Mouse (Mus musculus) thymus, adult 2 months (tissue): ENCODE results near the gene Ptprg. TPM values are rescaled to one million over a fixed set of nuclear protein-coding genes. Genes with fewer than 3 reads are reported as not detected.

Experiments used
- DNase-seq: peaks from one replicate; pipeline ENCODE4 v3.0.0; 2021
- H3K27ac ChIP-seq: fragments of 200-500 bp; 2 replicates; pipeline ENCODE4 v1.5.1; 2012; ENCODE audit warnings: low read length, control low read depth; ENCODE audit not compliant: control insufficient read depth, insufficient read depth
- H3K27me3 ChIP-seq: fragments of 200-500 bp; 2 replicates; pipeline ENCODE4 v1.6.1; 2012; ENCODE audit warnings: mild to moderate bottlenecking, low read length, moderate library complexity, mixed read lengths; ENCODE audit not compliant: control insufficient read depth, insufficient read depth
- H3K36me3 ChIP-seq: fragments of 200-500 bp; 2 replicates; pipeline ENCODE4 v1.6.1; 2012; ENCODE audit warnings: mild to moderate bottlenecking, low read length, moderate library complexity; ENCODE audit not compliant: control insufficient read depth, insufficient read depth
- H3K4me1 ChIP-seq: fragments of 200-500 bp; replicated peaks from 2 replicates; pipeline ENCODE4 v1.6.1; 2012; ENCODE audit warnings: low read length; ENCODE audit not compliant: control insufficient read depth, insufficient read depth
- H3K4me3 ChIP-seq: fragments of 200-500 bp; 2 replicates; pipeline ENCODE4 v1.5.1; 2012; ENCODE audit warnings: mild to moderate bottlenecking, low read length, control low read depth, moderate library complexity; ENCODE audit not compliant: control insufficient read depth, insufficient read depth
- CTCF ChIP-seq: fragments of 200-500 bp; IDR thresholded peaks from 2 replicates; pipeline ENCODE4 v1.5.1; 2012; ENCODE audit warnings: mild to moderate bottlenecking, control low read depth, low read length, moderate library complexity, borderline replicate concordance; ENCODE audit not compliant: control insufficient read depth, poor library complexity, insufficient read depth; ENCODE audit errors: extremely low read depth
- POLR2A ChIP-seq: fragments of 200-500 bp; IDR thresholded peaks from 2 replicates; pipeline ENCODE4 v1.6.1; 2012; ENCODE audit warnings: mild to moderate bottlenecking, low read length, control low read depth, moderate library complexity; ENCODE audit not compliant: control insufficient read depth, poor library complexity, insufficient read depth; ENCODE audit errors: extremely low read depth
- WGBS: fragments of 180-500 bp; shearing (Covaris S2); methylation state at CpG from one replicate; pipeline ENCODE4 v1.1.7; 2018; 5-methylcytosine and 5-hydroxymethylcytosine counted together
- polyA plus RNA-seq: library from polyadenylated mRNA; depleted of rRNA; stranded (reverse); fragments of >200 nt; gene quantifications from 2 replicates; pipeline ENCODE4 v1.2.3, GENCODE M21; 2012

Ptprg gene
- polyA plus RNA-seq, 1 experiment = 12.3 TPM

GRCm38 (mm10) chr14:11743726-11744125 is 190.4 kb downstream of the Ptprg start:
- H3K4me1 ChIP-seq = no peaks in the 10 kb centered on the region
- H3K4me3 ChIP-seq = no peak overlapping the region
- TF ChIP-seq CTCF (no peak), POLR2A (no peak)
- no peaks in the 10 kb centered on the region for H3K27me3 ChIP-seq
- no peaks in the 10 kb centered on the region for H3K36me3 ChIP-seq
- WGBS = 89% methylated on average over 1 of the region's 1 CpGs
- no peak overlapping the region for H3K27ac ChIP-seq
- no peak for DNase-seq

- no peaks in the 10 kb centered on the region for H3K4me1 ChIP-seq
- no peak for DNase-seq
- no peaks in the 10 kb centered on the region for H3K36me3 ChIP-seq
- no peaks in the 10 kb centered on the region for H3K27me3 ChIP-seq
- H3K27ac ChIP-seq = no peak overlapping the region
- no peak overlapping the region for H3K4me3 ChIP-seq
- WGBS = 96% methylated on average over 8 of the region's 8 CpGs
- TF ChIP-seq CTCF = no peak
- TF ChIP-seq POLR2A = no peak
These were observed 199.3 kb downstream of the Ptprg start for GRCm38 (mm10) chr14:11752678-11753077.

GRCm38 (mm10) chr14:11754656-11755055 is 201.3 kb downstream of the Ptprg start:
- no peak for TF ChIP-seq CTCF
- no peak for TF ChIP-seq POLR2A
- no peaks in the 10 kb centered on the region for H3K27me3 ChIP-seq
- H3K27ac ChIP-seq = no peak overlapping the region
- no peaks in the 10 kb centered on the region for H3K4me1 ChIP-seq
- no peaks in the 10 kb centered on the region for H3K36me3 ChIP-seq
- no peak for DNase-seq
- H3K4me3 ChIP-seq = no peak overlapping the region
- WGBS = 82% methylated on average over 4 of the region's 4 CpGs

- H3K4me3 ChIP-seq = no peak overlapping the region
- no peak for DNase-seq
- no peaks in the 10 kb centered on the region for H3K27me3 ChIP-seq
- no peaks in the 10 kb centered on the region for H3K4me1 ChIP-seq
- H3K27ac ChIP-seq = no peak overlapping the region
- no peaks in the 10 kb centered on the region for H3K36me3 ChIP-seq
- 49% methylated on average over 6 of the region's 6 CpGs for WGBS
- TF ChIP-seq CTCF (no peak), POLR2A (no peak)
These were observed 204.9 kb downstream of the Ptprg start for GRCm38 (mm10) chr14:11758185-11758584.

GRCm38 (mm10) chr14:11759356-11759755 is 206.0 kb downstream of the Ptprg start:
- H3K4me3 ChIP-seq = no peak overlapping the region
- H3K27ac ChIP-seq = no peak overlapping the region
- DNase-seq = no peak
- WGBS = 87% methylated on average over 1 of the region's 1 CpGs
- H3K36me3 ChIP-seq = no peaks in the 10 kb centered on the region
- no peaks in the 10 kb centered on the region for H3K4me1 ChIP-seq
- H3K27me3 ChIP-seq = no peaks in the 10 kb centered on the region
- TF ChIP-seq CTCF = no peak
- no peak for TF ChIP-seq POLR2A

GRCm38 (mm10) chr14:11762995-11763394 is 209.7 kb downstream of the Ptprg start:
- no peaks in the 10 kb centered on the region for H3K27me3 ChIP-seq
- no peaks in the 10 kb centered on the region for H3K36me3 ChIP-seq
- WGBS = 88% methylated on average over 7 of the region's 7 CpGs
- no peak for TF ChIP-seq POLR2A
- TF ChIP-seq CTCF = no peak
- no peak for DNase-seq
- H3K4me3 ChIP-seq = no peak overlapping the region
- no peaks in the 10 kb centered on the region for H3K4me1 ChIP-seq
- no peak overlapping the region for H3K27ac ChIP-seq

- no peaks in the 10 kb centered on the region for H3K36me3 ChIP-seq
- DNase-seq = no peak
- TF ChIP-seq POLR2A = no peak
- TF ChIP-seq CTCF = no peak
- H3K4me3 ChIP-seq = no peak overlapping the region
- WGBS = 88% methylated on average over 5 of the region's 5 CpGs
- no peak overlapping the region for H3K27ac ChIP-seq
- H3K4me1 ChIP-seq = no peaks in the 10 kb centered on the region
- no peaks in the 10 kb centered on the region for H3K27me3 ChIP-seq
These were observed 219.4 kb downstream of the Ptprg start for GRCm38 (mm10) chr14:11772736-11773135.
